Mouse (Mus musculus) layer of hippocampus, postnatal 14 days (tissue): ENCODE data around the gene Smg1. TPM values are rescaled to one million over a fixed set of nuclear protein-coding genes. Genes with fewer than 3 reads are reported as not detected.
A peak's percentile ranks its signal among the peaks of the same experiment; 100 is the strongest.

ENCODE experiments used
- DNase-seq, 2 experiments: peaks; one replicate each; pipeline ENCODE4 v3.0.0; 2021 to 2022; ENCODE audit warnings: low spot score in 2 of 2, mixed read lengths in 1 of 2
- total RNA-seq, 2 experiments: library from RNA; stranded (reverse); gene quantifications; 2 replicates each; pipeline ENCODE4 v1.2.3; 2021

The Smg1 gene
- total RNA-seq, 2 experiments from 2014 or later, result 69.4 to 73.2 TPM

DNA sequence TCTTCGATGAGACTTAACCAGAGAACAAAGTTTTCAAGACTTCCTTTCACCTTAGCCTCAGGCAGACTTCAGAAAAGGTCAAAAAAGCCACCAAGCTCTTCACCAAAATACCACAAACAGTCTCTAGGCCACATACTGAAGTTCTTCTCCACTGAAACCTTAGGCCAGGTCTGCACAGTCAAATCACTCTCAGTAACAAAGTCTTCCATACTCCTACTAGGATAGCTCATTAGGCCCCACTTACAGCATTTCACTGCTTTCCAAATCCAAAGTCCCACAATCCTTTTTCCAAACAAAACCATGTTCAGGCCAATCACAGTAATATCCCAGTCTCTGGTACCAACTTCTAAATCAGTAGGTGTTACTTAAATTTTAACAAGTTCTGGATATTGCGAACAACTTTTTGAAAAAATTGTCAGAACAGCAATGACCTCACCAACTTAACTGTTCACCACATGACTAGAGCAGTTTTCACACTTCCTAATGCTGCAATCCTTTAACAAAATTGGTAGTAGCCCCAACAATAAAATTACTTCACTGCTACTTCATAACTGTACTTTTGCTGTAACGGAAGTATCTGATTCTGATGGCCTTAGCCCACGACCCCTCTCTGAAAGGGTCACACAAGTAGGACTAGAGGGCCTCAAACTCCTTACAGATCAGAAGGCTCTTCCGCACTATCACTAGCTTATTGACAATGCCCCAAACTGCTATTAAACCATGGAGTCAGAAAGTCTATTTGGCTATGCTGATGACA lies 129.8 kb downstream of the Smg1 start:
- no peak for DNase-seq

GRCm38 (mm10) chr7:118111128-118111527 lies 132.3 kb downstream of the Smg1 start:
- DNase-seq, result no peak

- no peak for DNase-seq
These were observed 135.8 kb downstream of the Smg1 start for GRCm38 (mm10) chr7:118107671-118108070.

GRCm38 (mm10) chr7:118104458-118105052 lies 138.9 kb downstream of the Smg1 start:
- DNase-seq, result no peak

- no peak for DNase-seq
These were observed 139.7 kb downstream of the Smg1 start for GRCm38 (mm10) chr7:118103462-118104379.

- no peak for DNase-seq
These were observed 140.6 kb downstream of the Smg1 start for GRCm38 (mm10) chr7:118102678-118103461.

- DNase-seq, result peak; percentile 49 to 76
These were observed 141.2 kb downstream of the Smg1 start for GRCm38 (mm10) chr7:118102231-118102630.

DNA sequence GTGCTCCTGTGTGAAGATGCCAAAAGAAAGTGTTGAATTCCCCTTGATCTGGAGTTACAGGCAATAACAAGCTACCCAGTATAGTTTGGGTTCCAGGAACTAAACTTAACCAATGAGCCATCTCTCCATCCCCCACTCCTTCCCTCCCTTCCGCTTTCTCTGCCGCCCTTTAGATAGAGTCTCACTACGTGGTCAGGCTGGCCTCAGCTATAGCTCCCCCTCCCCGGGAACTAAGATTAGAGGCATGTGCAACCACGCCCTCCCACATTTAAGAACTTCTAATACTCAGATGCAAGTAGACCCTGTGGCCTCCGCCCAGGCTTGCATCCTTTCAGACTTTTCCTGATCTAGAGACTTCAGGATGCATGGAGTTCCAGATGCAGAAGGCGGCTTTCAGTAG lies 145.9 kb downstream of the Smg1 start:
- DNase-seq, result no peak

Other genes with a start within 250 kb of the Smg1 start
- gene Rps15a, start 127.5 kb downstream of the Smg1 start, total RNA-seq, result 100 to 1,000 TPM; 360 to 422 TPM
- 100 to 1,000 TPM; 255 to 263 TPM for gene Arl6ip1, start 114.0 kb downstream of the Smg1 start, total RNA-seq
- gene Syt17, start 204.6 kb upstream of the Smg1 start, total RNA-seq, result 10 to 100 TPM; 64.6 to 64.9 TPM
- 1 to 10 TPM; 4.6 TPM for gene Itpripl2, start 248.3 kb upstream of the Smg1 start, total RNA-seq